Mouse (Mus musculus) c-Kit-positive CD71-negative TER-119-negative erythroid progenitor cells, embryonic 14.5 days (primary cell): ENCODE measurements around the gene Cabp2.
"Not testable (repeated sequence)": the region's sequence is repeated elsewhere in the genome, so short reads cannot be mapped to it uniquely, and the experiment has no call there.

ENCODE experiments used
- DNase-seq: peaks from one replicate; pipeline ENCODE4 v3.0.0-alpha.2; 2013; ENCODE audit warnings: low read depth

The Cabp2 gene

GRCm38 (mm10) chr19:4081394-4081793 is at the start of gene Cabp2:
Gene Cabp2 (plus strand): TSS chr19:4081578.
- DNase-seq, result no peak

- DNase-seq, result no peak
Measured at GRCm38 (mm10) chr19:4032668-4033067, 48.7 kb upstream of the Cabp2 start.

GRCm38 (mm10) chr19:4033298-4033697 is 48.1 kb upstream of the Cabp2 start:
- no peak for DNase-seq

- DNase-seq, result no peak
Measured at GRCm38 (mm10) chr19:4033742-4034141, 47.6 kb upstream of the Cabp2 start.

GRCm38 (mm10) chr19:4036327-4037045 is 44.9 kb upstream of the Cabp2 start:
- no peak for DNase-seq

- not testable (repeated sequence) for DNase-seq
Measured at GRCm38 (mm10) chr19:4037154-4037787, 44.1 kb upstream of the Cabp2 start.

GRCm38 (mm10) chr19:4037788-4038232 is 43.6 kb upstream of the Cabp2 start, which contains the start of gene Gstp1:
Gene Gstp1 (minus strand): TSS chr19:4037985.
- DNase-seq, result peak; percentile 96

- DNase-seq, result not testable (repeated sequence)
Measured at GRCm38 (mm10) chr19:4040941-4041340, 40.4 kb upstream of the Cabp2 start.

GRCm38 (mm10) chr19:4041500-4041899 is 39.9 kb upstream of the Cabp2 start:
- not testable (repeated sequence) for DNase-seq

- no peak for DNase-seq
Measured at GRCm38 (mm10) chr19:4042124-4042523, 39.3 kb upstream of the Cabp2 start.

GRCm38 (mm10) chr19:4044109-4044508 is 37.3 kb upstream of the Cabp2 start:
- not testable (repeated sequence) for DNase-seq

GRCm38 (mm10) chr19:4045966-4046865 is 35.2 kb upstream of the Cabp2 start, which contains the start of gene Gstp2:
Gene Gstp2 (minus strand): TSS chr19:4046023.
- DNase-seq, result no peak

- DNase-seq, result no peak
Measured at GRCm38 (mm10) chr19:4046866-4047254, 34.5 kb upstream of the Cabp2 start.

- peak; percentile 85 for DNase-seq
Measured at GRCm38 (mm10) chr19:4047859-4048258, 33.5 kb upstream of the Cabp2 start.

GRCm38 (mm10) chr19:4049069-4049468 is 32.3 kb upstream of the Cabp2 start:
- not testable (repeated sequence) for DNase-seq

GRCm38 (mm10) chr19:4051016-4051415 is 30.4 kb upstream of the Cabp2 start:
- DNase-seq, result no peak

- DNase-seq, result peak; percentile 71
Measured at GRCm38 (mm10) chr19:4051741-4052515, 29.4 kb upstream of the Cabp2 start.

GRCm38 (mm10) chr19:4052516-4053030 is 28.8 kb upstream of the Cabp2 start:
- DNase-seq, result no peak

GRCm38 (mm10) chr19:4054613-4055012 is 26.8 kb upstream of the Cabp2 start:
- no peak for DNase-seq

GRCm38 (mm10) chr19:4055216-4055946 is 26.0 kb upstream of the Cabp2 start:
- DNase-seq, result no peak
